In the genomic region with DNA sequence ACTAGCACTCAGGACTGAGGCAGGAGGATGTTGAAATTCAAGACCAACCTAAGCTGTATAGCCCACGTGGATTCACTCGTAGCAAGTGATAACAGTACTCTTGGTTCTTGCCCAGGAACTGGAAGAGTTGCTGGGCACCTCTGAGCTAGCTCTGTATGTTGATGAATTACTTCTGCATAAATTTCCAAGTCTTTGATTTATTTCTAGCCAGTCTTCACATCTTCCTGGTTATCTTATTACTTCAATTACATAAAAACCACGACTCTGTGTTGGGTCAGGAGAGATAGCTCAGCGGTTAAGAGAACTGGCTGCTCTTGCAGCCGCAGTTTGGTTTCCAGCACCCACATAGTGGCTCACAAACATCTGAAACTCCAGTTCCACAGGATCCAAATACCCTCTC, we compare ENCODE assay signal across 24 mouse cellular contexts. TPM values are rescaled to one million over a fixed set of nuclear protein-coding genes. Genes with fewer than 3 reads are reported as not detected.
DNase-seq lines count a peak whose midpoint lies in the region; ATAC-seq lines count a peak whose summit lies in the region.
"Had no signal": no experiment of that assay in that cellular context is flagged by ENCODE, and none has a peak within 500 bp of the region (broad histone marks: within the 10 kb centered on the region; RNA-seq: fewer than 3 reads in every experiment).

No protein-coding gene starts in this region.

- H3K27me3 ChIP-seq in kidney, embryonic 16.5 days (ENCODE audit: insufficient read depth, low read length), result no peaks in the 10 kb centered on the region
- H3K27me3 ChIP-seq: embryonic facial prominence, embryonic 12.5 days; forebrain, embryonic 12.5 days; Patski had no signal

- no peak overlapping the region for H3K4me2 ChIP-seq in kidney, embryonic 16.5 days (replicated peaks; ENCODE audit: low read depth, low read length)
- H3K4me2 ChIP-seq: embryonic facial prominence, embryonic 12.5 days; forebrain, embryonic 12.5 days had no signal

- peaks cover 11% of the 10 kb centered on the region for H3K36me3 ChIP-seq in kidney, embryonic 16.5 days (ENCODE audit: insufficient read depth, low read length)

- no peak overlapping the region for H3K27ac ChIP-seq in kidney, embryonic 16.5 days (ENCODE audit: low read length)
- H3K27ac ChIP-seq: embryonic facial prominence, embryonic 10.5 days; embryonic facial prominence, embryonic 12.5 days; forebrain, embryonic 10.5 days; forebrain, embryonic 12.5 days had no signal

- no peak for DNase-seq in frontal cortex, postnatal 14 days (ENCODE audit: low spot score in 2 of 2)
- DNase-seq in 416B (ENCODE audit: low read depth), result peak; percentile 16
- no peak for DNase-seq in adrenal gland, adult 18-20 months (ENCODE audit: low spot score in 2 of 2)
- DNase-seq: adrenal gland, adult 2 months; adrenal gland, postnatal 10 days; adrenal gland, postnatal 25 days; cerebellum, adult 11 months; cerebellum, adult 18-20 months; cerebellum, adult 8-10 months; cerebellum, adult 9-11 months; cerebellum, postnatal 14 days; cerebellum, postnatal 36 days had no signal

- 82% methylated on average over 5 of the region's 5 CpGs for WGBS in kidney, embryonic 16.5 days

- H3K9ac ChIP-seq in kidney, embryonic 16.5 days (replicated peaks; ENCODE audit: low read length), result no peak overlapping the region
- H3K9ac ChIP-seq: embryonic facial prominence, embryonic 12.5 days; forebrain, embryonic 12.5 days had no signal

- H3K9me3 ChIP-seq in kidney, embryonic 16.5 days (ENCODE audit: low read length), result no peaks in the 10 kb centered on the region
- H3K9me3 ChIP-seq: embryonic facial prominence, embryonic 10.5 days; embryonic facial prominence, embryonic 12.5 days; forebrain, embryonic 10.5 days; forebrain, embryonic 12.5 days had no signal

- no peak overlapping the region for H3K4me3 ChIP-seq in kidney, embryonic 16.5 days (ENCODE audit: low read length)
- H3K4me3 ChIP-seq: embryonic facial prominence, embryonic 10.5 days; embryonic facial prominence, embryonic 12.5 days; forebrain, embryonic 10.5 days; forebrain, embryonic 12.5 days had no signal

- H3K4me1 ChIP-seq in kidney, embryonic 16.5 days (ENCODE audit: insufficient read depth, low read length), result no peaks in the 10 kb centered on the region
- H3K4me1 ChIP-seq: embryonic facial prominence, embryonic 10.5 days; embryonic facial prominence, embryonic 12.5 days; forebrain, embryonic 10.5 days; forebrain, embryonic 12.5 days had no signal

- peak; percentile 53; the same call in 1 of the 2 replicates for ATAC-seq in frontal cortex, adult (ENCODE audit: low TSS enrichment)
- ATAC-seq in common myeloid progenitor, adult 5-6 weeks (replicated peaks; ENCODE audit: low read depth, poor library complexity, severe bottlenecking), result peak; percentile 50; the same call in 1 of the 2 replicates
- ATAC-seq in megakaryocyte-erythroid progenitor cell, adult 5-6 weeks (replicated peaks; ENCODE audit: low FRiP score, low TSS enrichment, poor library complexity, severe bottlenecking), result 0 out of 2 replicates have a peak, but pooled peaks have one; percentile 22
- ATAC-seq in kidney, embryonic 16.5 days (ENCODE audit: low FRiP score, low TSS enrichment), result no peak
- ATAC-seq: activated CD4-positive, CD25-positive, alpha-beta regulatory T cell, adult 4 months; forebrain, embryonic 14.5 days; forebrain, embryonic 16.5 days; Patski had no signal

RNA-seq across cellular contexts. Expression of gene Ercc4, which starts 43.0 kb away (rescaled TPM):
- total RNA-seq in common myeloid progenitor, adult 5-6 weeks (2017), result 10.8 and 20.8 TPM in 2 replicates
- total RNA-seq in megakaryocyte-erythroid progenitor cell, adult 5-6 weeks (2014; fragmentation: Nextera tagmentation), result 13.9 and 17.4 TPM in 2 replicates
- total RNA-seq in megakaryocyte-erythroid progenitor cell, adult 5-6 weeks (2017), result 9.4 and 14.4 TPM in 2 replicates
- 10 to 100 TPM; 13.5 to 13.9 TPM for total RNA-seq in adrenal gland, adult 18-20 months (2021)
- 14.4 and 16.7 TPM in 2 replicates for polyA plus RNA-seq in kidney, embryonic 16.5 days (2015; fragmentation: Nextera tagmentation; extraction: Ambion mirVana)
